Mouse (Mus musculus) myocyte (in vitro differentiated cells): ENCODE measurements around the gene Cnrip1.

Experiments
- CEBPB ChIP-seq: IDR thresholded peaks from 2 replicates; pipeline ENCODE4 v1.6.1; 2011; ENCODE audit warnings: mild to moderate bottlenecking, moderate library complexity; ENCODE audit not compliant: poor library complexity, insufficient read depth, severe bottlenecking
- MAX ChIP-seq: IDR thresholded peaks from one replicate; pipeline ENCODE4 v1.6.1; 2011; ENCODE audit warnings: low read depth, mild to moderate bottlenecking, control low read depth
- MYOD1 ChIP-seq, 3 experiments: IDR thresholded peaks; one replicate each; pipeline ENCODE4 v1.6.1; 2011; ENCODE audit warnings: control low read depth in 2 of 3, low read depth in 2 of 3, mild to moderate bottlenecking in 2 of 3, moderate library complexity in 1 of 3; ENCODE audit not compliant: insufficient read length in 2 of 3, control insufficient read depth in 1 of 3
- POLR2A ChIP-seq: IDR thresholded peaks from one replicate; pipeline ENCODE4 v1.6.1; 2011; ENCODE audit warnings: low read depth, mild to moderate bottlenecking, control low read depth, moderate library complexity; ENCODE audit not compliant: insufficient read length
- POLR2AphosphoS2 ChIP-seq: IDR thresholded peaks from one replicate; pipeline ENCODE4 v1.6.1; 2011; ENCODE audit warnings: low read depth, control low read depth; ENCODE audit not compliant: insufficient read length
- REST ChIP-seq: IDR thresholded peaks from one replicate; pipeline ENCODE4 v1.6.1; 2011; ENCODE audit warnings: mild to moderate bottlenecking, control low read depth, moderate library complexity; ENCODE audit not compliant: insufficient read depth, insufficient read length

DNA sequence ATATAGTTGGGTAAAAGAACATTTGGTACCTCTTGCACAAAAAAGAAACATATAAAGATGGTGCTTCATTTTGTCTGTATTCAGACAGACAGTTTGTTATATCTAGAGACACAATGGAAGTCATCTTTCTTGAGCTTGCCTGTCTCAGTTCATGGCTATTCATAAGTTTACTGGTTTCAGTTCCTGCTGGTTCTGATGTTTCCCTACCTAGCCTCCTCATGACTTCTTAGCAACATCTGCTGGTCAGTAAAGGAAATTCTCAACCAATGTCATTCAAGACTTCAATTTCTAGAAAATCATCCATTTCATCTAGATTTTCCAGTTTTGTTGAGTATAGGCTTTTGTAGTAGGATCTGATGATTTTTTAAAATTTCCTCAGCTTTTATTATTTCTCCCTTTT, 38.4 kb upstream of the Cnrip1 start:
- TF ChIP-seq MAX: no peak
- TF ChIP-seq POLR2A: no peak
- TF ChIP-seq REST: no peak
- no peak for TF ChIP-seq MYOD1 (IDR thresholded peaks at IDR 0.05; ENCODE audit: control insufficient read depth in 1 of 3, insufficient read length in 2 of 3, low read depth in 2 of 3)
- no peak for TF ChIP-seq CEBPB
- no peak for TF ChIP-seq POLR2AphosphoS2
